In the genomic region with DNA sequence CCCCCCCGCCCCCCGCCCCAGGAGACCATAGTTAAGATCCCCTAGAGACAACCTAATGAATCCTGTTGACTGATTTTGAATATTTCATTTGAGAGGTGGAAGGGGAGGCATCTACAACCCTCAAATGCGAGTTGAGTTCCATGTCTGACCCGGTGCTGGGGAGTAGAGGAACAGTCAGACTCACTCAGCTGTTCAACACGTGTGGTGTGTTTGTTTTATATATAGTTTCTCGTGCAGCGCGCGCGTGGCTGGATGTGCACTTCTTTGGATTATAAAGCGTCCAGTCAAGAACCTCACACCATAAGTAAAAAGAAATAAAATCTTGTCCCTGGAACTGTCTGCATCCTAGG, we compare ENCODE assay signal across 8 mouse cellular contexts. TPM values are rescaled to one million over a fixed set of nuclear protein-coding genes. Genes with fewer than 3 reads are reported as not detected.
DNase-seq lines count a peak whose midpoint lies in the region; ATAC-seq and TF ChIP-seq lines count a peak whose summit lies in the region.

No protein-coding gene starts in this region.

- peak in 1 of 2 experiments; percentile 48 for DNase-seq in spleen, adult 2 months (ENCODE audit: low read depth in 1 of 2, low spot score in 2 of 2)
- DNase-seq in spleen, postnatal 4 days (ENCODE audit: low spot score in 2 of 2), result no peak
- no peak for DNase-seq in urinary bladder, adult 2 months (ENCODE audit: low spot score)
- no peak for DNase-seq in spleen, adult 18-20 months

- peak overlapping the region; percentile 90 for H3K27ac ChIP-seq in spleen, adult 2 months (ENCODE audit: insufficient read depth, low read length)
- H3K27ac ChIP-seq in intestine, postnatal 0 days (ENCODE audit: low read depth, low read length), result peak overlapping the region; percentile 64
- H3K27ac ChIP-seq in neural tube, embryonic 14.5 days (ENCODE audit: low read depth, low read length), result peak overlapping the region; percentile 89

- peaks cover 17% of the 10 kb centered on the region; the same call in 1 of the 2 replicates for H3K9me3 ChIP-seq in erythroblast, embryonic 14.5 days (ENCODE audit: control insufficient read depth, low read length)
- no peaks in the 10 kb centered on the region for H3K9me3 ChIP-seq in intestine, postnatal 0 days (ENCODE audit: control insufficient read depth)
- no peaks in the 10 kb centered on the region for H3K9me3 ChIP-seq in neural tube, embryonic 14.5 days (ENCODE audit: control insufficient read depth, low read length)

- H3K4me1 ChIP-seq in erythroblast, embryonic 14.5 days (ENCODE audit: control insufficient read depth), result peaks cover 46% of the 10 kb centered on the region
- peaks cover 12% of the 10 kb centered on the region for H3K4me1 ChIP-seq in spleen, adult 2 months (ENCODE audit: control insufficient read depth, insufficient read depth, insufficient read length)
- H3K4me1 ChIP-seq in intestine, postnatal 0 days (replicated peaks; ENCODE audit: control insufficient read depth, insufficient read depth, low read length), result 0 out of 2 replicates have a peak, but pooled peaks cover 6% of the 10 kb centered on the region
- H3K4me1 ChIP-seq in neural tube, embryonic 14.5 days (ENCODE audit: control insufficient read depth, insufficient read depth, low read length), result peaks cover 29% of the 10 kb centered on the region

- H3K36me3 ChIP-seq in erythroblast, embryonic 14.5 days (ENCODE audit: control insufficient read depth), result no peaks in the 10 kb centered on the region
- H3K36me3 ChIP-seq in spleen, adult 2 months (ENCODE audit: control insufficient read depth, insufficient read depth, low read length), result no peaks in the 10 kb centered on the region
- no peaks in the 10 kb centered on the region; the same call in 1 of the 2 replicates for H3K36me3 ChIP-seq in intestine, postnatal 0 days (ENCODE audit: control insufficient read depth, insufficient read depth)
- no peaks in the 10 kb centered on the region for H3K36me3 ChIP-seq in neural tube, embryonic 14.5 days (ENCODE audit: control insufficient read depth, insufficient read depth, low read length)

- H3K9ac ChIP-seq in intestine, postnatal 0 days (ENCODE audit: low read depth, low read length), result 0 out of 2 replicates have a peak overlapping the region, but pooled peaks have one; percentile 55
- peak overlapping the region; percentile 74; the same call in 1 of the 2 replicates for H3K9ac ChIP-seq in neural tube, embryonic 14.5 days (replicated peaks; ENCODE audit: low read depth, low read length)

- H3K27me3 ChIP-seq in erythroblast, embryonic 14.5 days (ENCODE audit: control insufficient read depth), result peaks cover 72% of the 10 kb centered on the region
- peaks cover 21% of the 10 kb centered on the region for H3K27me3 ChIP-seq in spleen, adult 2 months (ENCODE audit: control insufficient read depth, insufficient read depth, low read length)
- H3K27me3 ChIP-seq in intestine, postnatal 0 days (replicated peaks; ENCODE audit: control insufficient read depth, insufficient read depth, low read length), result peaks cover 41% of the 10 kb centered on the region
- peaks cover 10% of the 10 kb centered on the region; the same call in 1 of the 2 replicates for H3K27me3 ChIP-seq in neural tube, embryonic 14.5 days (ENCODE audit: control insufficient read depth, insufficient read depth, low read length)

- under 1% methylated on average over 11 of the region's 11 CpGs for WGBS in spleen, adult 2 months
- WGBS in intestine, postnatal 0 days, result under 1% methylated on average over 11 of the region's 11 CpGs
- under 1% methylated on average over 11 of the region's 11 CpGs for WGBS in neural tube, embryonic 14.5 days

- H3K4me2 ChIP-seq in intestine, postnatal 0 days (replicated peaks; ENCODE audit: low read depth), result peak overlapping the region; percentile 99
- peak overlapping the region; percentile 98 for H3K4me2 ChIP-seq in neural tube, embryonic 14.5 days (ENCODE audit: low read depth, low read length)

- TF ChIP-seq CTCF in spleen, adult 2 months (IDR thresholded peaks at IDR 0.05; ENCODE audit: extremely low read depth, insufficient read depth, insufficient read length, insufficient replicate concordance), result no peak
- no peak for TF ChIP-seq CTCF in intestine, postnatal 0 days (IDR thresholded peaks at IDR 0.05; ENCODE audit: low read depth)

- no peak for TF ChIP-seq POLR2A in spleen, adult 2 months (IDR thresholded peaks at IDR 0.05; ENCODE audit: low read depth, low read length)

- ATAC-seq in erythroblast, adult 5-6 weeks (replicated peaks; ENCODE audit: low FRiP score, poor library complexity, severe bottlenecking), result no peak
- ATAC-seq in intestine, postnatal 0 days, result no peak
- no peak for ATAC-seq in neural tube, embryonic 14.5 days (ENCODE audit: low read depth)

- H3K4me3 ChIP-seq in erythroblast, embryonic 14.5 days (replicated peaks), result peak overlapping the region; percentile 81
- peak overlapping the region; percentile 72 for H3K4me3 ChIP-seq in spleen, adult 2 months (ENCODE audit: extremely low read depth, insufficient read depth, insufficient read length)
- peak overlapping the region; percentile 78 for H3K4me3 ChIP-seq in intestine, postnatal 0 days (ENCODE audit: low read depth, low read length)
- H3K4me3 ChIP-seq in neural tube, embryonic 14.5 days (ENCODE audit: low read depth, low read length), result peak overlapping the region; percentile 68

RNA-seq across cellular contexts. Expression of gene Nr4a3, which starts 0.8 kb away (rescaled TPM):
- not detected in 2 replicates for polyA plus RNA-seq in erythroblast, embryonic 14.5 days (2012)
- not detected in 2 replicates for total RNA-seq in erythroblast, adult 5-6 weeks (2015; ENCODE audit: low replicate concordance)
- total RNA-seq in erythroblast, adult 5-6 weeks (2017; ENCODE audit: low replicate concordance), result 1.7 TPM in 1 of 2 replicates, not detected in the other
- polyA plus RNA-seq in spleen, adult 2 months (2012; rRNA removed), result 7.0 and 9.8 TPM in 2 replicates
- polyA plus RNA-seq in intestine, postnatal 0 days (2015; fragmentation: Nextera tagmentation; extraction: Ambion mirVana), result 0.27 and 0.42 TPM in 2 replicates
- polyA plus RNA-seq in neural tube, embryonic 14.5 days (2014; fragmentation: Nextera tagmentation; extraction: Ambion mirVana), result 1.9 and 3.0 TPM in 2 replicates
- polyA plus RNA-seq in urinary bladder, adult 2 months (2012; rRNA removed), result 1.9 and 2.6 TPM in 2 replicates
